Mouse (Mus musculus) E14TG2a.4 (cell line): ENCODE data around the gene Zfp39.

ENCODE experiments used
- CTCF ChIP-seq: conservative IDR thresholded peaks from 2 replicates; pipeline ENCODE4 v1.5.1; 2014; ENCODE audit warnings: low read length
- POU5F1 ChIP-seq: IDR thresholded peaks from 2 replicates; pipeline ENCODE4 v1.6.1; 2014; ENCODE audit warnings: low read length, borderline replicate concordance

GRCm38 (mm10) chr11:58948542-58949479 is 44.8 kb upstream of the Zfp39 start, which contains the start of gene Hist3h2ba:
- no peak for TF ChIP-seq CTCF
- TF ChIP-seq POU5F1, result no peak
